Mouse (Mus musculus) spleen, adult 2 months (tissue): ENCODE data around the gene Efcc1.

ENCODE experiments used
- CTCF ChIP-seq: fragments of 200-500 bp; IDR thresholded peaks from 2 replicates; pipeline ENCODE4 v1.5.1; 2011; ENCODE audit warnings: mild to moderate bottlenecking, inconsistent platforms; ENCODE audit not compliant: insufficient read depth, insufficient read length, insufficient replicate concordance; ENCODE audit errors: extremely low read depth
- POLR2A ChIP-seq: fragments of 200-500 bp; IDR thresholded peaks from 2 replicates; pipeline ENCODE4 v1.6.1; 2011; ENCODE audit warnings: low read depth, low read length, inconsistent platforms

DNA sequence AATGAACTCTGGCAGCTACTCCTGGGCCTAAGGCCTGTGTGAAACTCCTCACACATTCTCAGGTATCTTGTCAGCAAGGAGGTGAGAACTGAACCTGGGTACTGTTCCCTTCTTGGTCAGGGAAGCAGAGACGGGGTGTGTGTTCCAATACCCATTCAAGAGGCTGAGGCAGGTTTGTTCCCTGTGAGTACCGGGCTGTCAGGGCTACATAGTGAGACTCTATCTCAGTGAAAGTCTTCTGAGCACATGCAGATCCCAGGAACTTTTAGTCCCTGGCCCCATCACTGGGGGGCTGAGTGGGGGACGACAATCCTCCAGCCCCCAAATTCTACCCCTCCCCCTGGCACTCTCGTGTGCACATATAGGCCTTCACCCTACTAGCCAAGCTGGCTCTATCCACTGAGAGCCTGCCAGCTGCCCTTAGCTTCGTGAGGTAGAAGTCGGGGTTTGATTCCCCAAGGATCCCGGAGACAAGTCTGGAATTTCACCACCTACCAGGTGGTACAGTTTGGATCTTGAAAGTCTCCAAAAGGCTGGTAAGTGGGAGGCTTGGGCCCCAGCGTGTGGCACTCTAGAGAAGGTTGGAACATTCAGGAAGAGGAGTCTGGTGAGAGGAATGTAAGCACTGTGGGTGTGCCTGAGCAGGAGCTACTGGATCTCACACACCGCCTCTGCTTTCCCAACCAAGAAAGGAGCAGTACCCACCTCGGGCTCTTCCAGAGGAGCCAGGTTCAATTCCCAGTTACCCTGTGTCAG, 50.1 kb downstream of the Efcc1 start:
- TF ChIP-seq CTCF (no peak), POLR2A (no peak)
